Mouse (Mus musculus) frontal cortex, postnatal 25 days (tissue): ENCODE data around the gene Cdca7l.
"Not testable (repeated sequence)": the region's sequence is repeated elsewhere in the genome, so short reads cannot be mapped to it uniquely, and the experiment has no call there.

Experiments
- DNase-seq, 2 experiments: peaks; one replicate each; pipeline ENCODE4 v3.0.0; 2022; ENCODE audit warnings: low spot score in 2 of 2

The Cdca7l gene

DNA sequence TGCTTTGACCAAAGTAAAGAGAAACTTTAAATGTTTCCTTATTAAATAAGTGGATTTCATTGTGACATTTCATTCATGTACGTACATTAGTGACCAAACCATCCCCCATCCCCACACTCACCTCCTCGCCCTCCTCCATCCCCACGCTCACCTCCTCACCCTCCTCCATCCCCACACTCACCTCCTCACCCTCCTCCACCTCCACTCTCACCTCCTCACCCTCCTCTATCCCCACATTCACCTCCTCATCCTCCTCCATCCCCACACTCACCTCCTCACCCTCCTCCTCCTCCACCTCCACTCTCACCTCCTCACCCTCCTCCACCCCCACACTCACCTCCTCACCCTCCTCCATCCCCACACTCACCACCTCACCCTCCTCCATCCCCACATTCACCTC, 57.2 kb downstream of the Cdca7l start:
- no peak for DNase-seq

GRCm38 (mm10) chr12:117862655-117863054, 58.6 kb downstream of the Cdca7l start:
- DNase-seq, result no peak

DNA sequence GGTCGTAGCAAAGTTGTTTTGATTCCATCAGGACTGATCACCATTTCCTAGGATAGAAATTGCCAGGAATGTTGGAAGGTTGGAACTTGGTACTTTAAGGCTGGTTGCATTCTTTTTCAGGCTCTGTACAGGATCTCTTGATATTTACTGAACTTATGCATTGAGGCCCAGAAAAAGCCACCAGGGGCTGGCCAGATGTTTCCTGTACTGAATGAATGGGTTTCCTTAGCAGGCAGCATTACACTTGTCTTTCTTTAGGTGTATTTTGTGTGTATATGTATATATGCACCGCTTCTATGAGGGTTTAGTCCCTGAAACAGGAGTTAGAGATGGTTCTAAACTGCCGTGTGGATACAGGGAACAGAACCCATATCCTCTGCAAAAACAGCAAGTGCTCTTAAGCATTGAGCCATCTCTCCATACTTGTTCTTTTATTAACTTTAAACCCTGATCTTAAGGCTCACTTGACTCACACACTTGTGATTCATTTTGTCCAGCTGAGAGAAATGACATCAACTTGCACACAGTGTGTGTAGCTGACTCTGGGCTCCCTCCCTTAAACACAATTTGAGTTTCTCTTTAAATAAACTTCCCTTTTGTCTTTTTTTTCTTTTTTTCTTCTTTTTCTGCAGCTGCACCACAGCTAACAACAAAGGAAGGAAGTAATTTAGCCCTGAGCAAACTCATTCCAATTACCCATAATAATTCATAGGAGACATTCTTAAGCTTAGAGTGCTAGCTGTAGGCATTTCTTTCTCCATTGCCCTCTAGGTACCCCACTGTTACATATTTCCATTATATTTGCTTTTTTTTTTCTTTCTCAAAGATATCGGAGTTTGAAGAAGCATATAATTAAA, 63.8 kb downstream of the Cdca7l start:
- DNase-seq, result no peak

GRCm38 (mm10) chr12:117872265-117872664, 68.2 kb downstream of the Cdca7l start:
- DNase-seq, result no peak

- DNase-seq, result no peak
Observed at GRCm38 (mm10) chr12:117878341-117878740, 74.3 kb downstream of the Cdca7l start.

DNA sequence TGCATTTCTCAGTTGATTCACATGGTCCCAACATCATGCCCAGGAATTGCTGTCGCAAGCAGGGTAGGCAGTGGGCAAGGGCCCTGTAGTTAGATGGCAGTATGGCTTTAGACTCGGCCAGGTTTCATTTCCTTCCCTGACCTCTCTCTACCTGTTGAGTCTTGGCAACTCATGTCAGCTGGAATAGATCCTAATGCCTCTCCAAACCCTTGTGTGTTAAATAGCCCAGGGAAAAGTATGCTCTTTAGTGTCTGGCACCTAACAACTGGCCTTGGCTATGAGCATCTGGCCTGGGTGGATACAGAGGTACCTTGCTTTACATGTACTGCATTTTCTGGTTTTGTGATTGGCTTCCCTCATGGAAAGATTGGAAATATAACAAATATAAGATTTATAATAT, 80.5 kb downstream of the Cdca7l start:
- no peak for DNase-seq

DNA sequence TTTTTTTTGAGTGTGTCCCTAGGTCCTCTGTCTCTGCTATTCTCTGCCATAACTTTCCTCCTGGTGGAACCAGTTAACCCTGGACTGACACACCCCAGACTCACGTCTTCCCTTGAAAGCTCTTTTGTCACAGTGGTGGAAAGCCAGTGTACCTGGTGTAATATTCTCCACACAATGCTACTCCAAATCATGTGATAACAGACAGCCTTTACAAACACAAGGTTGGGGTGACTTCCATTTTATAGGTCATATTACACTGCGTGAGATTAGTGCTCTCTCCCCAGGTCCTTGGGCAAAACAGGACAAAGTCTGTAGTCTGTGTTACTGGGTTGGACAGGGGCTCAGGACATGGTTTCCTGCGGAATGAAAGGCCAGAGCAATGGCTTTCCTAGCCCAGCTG, 83.3 kb downstream of the Cdca7l start:
- no peak for DNase-seq

DNA sequence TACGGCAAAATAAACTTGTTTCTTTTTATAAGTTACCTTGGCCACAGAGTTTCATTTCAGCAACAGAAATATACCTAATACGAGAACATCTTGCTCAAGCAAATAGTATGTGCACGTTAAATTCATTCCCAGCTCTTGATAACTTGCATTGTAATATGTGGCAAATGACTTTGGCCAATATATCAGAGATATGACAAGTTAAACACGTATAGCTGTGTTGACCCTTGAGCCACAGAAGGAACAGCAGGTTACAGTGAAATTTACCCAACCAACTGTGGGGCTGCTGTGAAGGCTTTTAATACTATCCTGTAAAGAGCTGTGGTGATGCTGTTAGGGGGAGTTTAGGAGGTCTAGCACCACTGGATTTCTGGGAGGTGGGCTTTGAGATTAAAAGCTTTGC, 96.7 kb downstream of the Cdca7l start:
- DNase-seq, result not testable (repeated sequence)

- not testable (repeated sequence) for DNase-seq
Observed at GRCm38 (mm10) chr12:117901352-117901751, 97.3 kb downstream of the Cdca7l start.

DNA sequence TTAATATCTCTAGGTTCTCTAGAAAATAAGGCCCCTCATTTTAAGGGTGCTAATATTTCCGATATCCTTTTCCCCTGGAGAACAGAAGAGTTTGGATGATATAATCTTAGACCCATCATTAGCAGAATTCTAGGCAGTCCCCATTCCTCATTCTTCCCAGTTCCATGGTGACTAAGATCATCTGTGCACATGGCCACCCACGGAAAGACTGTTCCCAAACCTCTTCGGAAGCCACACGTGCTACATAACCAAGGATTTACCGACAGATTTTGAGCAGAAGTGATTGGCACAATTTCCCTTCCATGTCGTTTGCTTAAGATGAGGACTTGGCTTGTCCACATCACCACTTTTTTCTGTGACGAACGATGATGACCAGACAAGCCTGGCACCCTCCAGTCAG, 99.6 kb downstream of the Cdca7l start:
- DNase-seq, result no peak

DNA sequence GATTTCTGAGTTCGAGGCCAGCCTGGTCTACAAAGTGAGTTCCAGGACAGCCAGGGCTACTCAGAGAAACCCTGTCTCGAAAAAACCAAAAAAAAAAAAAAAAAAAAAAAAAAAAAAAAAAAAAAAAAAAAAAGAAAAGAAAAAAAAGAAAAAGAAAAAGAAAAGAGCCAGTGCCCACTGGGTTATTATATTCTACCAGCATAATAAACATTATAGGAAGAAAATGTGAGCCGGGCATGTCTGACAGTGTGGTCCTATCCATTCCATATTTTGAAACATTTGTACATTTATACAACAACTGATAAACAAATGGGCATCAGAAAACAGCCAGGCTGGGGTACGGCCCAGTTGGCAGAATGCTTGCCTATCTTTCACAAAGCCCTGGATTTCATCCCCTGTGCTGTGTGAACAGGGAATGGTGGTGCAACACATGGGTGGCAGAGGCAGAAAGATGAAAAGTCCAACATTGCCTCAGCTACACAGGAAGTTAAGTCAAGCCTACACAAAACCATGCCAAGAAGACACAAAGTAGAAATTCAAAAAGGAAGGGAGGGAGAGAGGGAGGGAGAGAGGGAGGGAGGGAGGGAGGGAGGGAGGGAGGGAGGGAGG, 101.2 kb downstream of the Cdca7l start:
- not testable (repeated sequence) for DNase-seq

GRCm38 (mm10) chr12:117911396-117911795, 107.3 kb downstream of the Cdca7l start:
- DNase-seq, result no peak

GRCm38 (mm10) chr12:117914613-117915245, 110.6 kb downstream of the Cdca7l start:
- no peak for DNase-seq

DNA sequence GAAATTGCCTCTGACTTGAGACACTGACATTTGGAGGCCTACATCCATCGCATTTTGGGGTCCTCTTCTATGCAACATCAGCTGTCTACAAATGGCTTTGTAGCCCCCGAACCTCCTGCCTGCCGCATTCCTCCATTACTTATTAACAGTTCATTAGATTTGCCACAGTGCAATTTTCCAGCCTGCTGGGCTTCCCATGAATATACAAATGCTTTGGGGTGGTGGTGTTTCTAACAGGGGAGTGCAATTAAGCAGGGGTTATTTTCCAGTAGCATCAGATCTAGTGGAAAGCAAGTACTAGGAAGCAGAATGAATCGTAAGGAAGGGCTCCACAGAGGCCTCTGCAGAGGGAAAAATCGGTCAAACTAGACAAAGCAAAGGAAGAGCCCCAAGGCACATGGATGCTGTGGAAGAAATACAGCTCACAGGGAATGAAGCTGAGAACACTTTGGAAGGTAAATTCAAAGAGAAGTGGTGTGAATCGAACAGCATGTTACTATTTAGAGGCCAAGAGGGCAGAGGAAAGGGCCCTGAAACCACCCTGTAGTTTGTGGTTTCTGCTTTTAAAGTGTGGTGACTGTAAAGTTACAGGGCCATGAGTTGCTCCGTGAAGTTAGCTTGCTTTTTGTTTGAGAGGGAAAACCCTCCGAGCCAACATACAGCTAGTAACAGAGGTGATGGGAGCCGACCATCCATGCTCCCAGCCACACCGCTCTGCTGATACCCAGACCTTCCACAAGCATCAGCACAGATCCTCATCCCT, 111.9 kb downstream of the Cdca7l start:
- DNase-seq, result no peak
